Mouse (Mus musculus): Measurements from ENCODE around the gene Hist1h2bq. TPM values are rescaled to one million over a fixed set of nuclear protein-coding genes. Genes with fewer than 3 reads are reported as not detected.
A peak's percentile ranks its signal among the peaks of the same experiment; 100 is the strongest.
"Not testable (repeated sequence)": the region's sequence is repeated elsewhere in the genome, so short reads cannot be mapped to it uniquely, and the experiment has no call there.

The Hist1h2bq gene
- 10 to 100 TPM; 45.1 to 68.5 TPM for total RNA-seq (2021)
- long read RNA-seq, experiment 1 = 0 reads
- long read RNA-seq, experiment 2 = 0 reads

GRCm38 (mm10) chr13:21810073-21810472 is at the start of gene Hist1h2bq, which contains the start of gene Hist1h2ao:
Gene Hist1h2bq, minus strand, starts transcription at chr13:21810197.
Gene Hist1h2ao, plus strand, starts transcription at chr13:21810465.
- DNase-seq (ENCODE audit: low spot score in 2 of 2) = not testable (repeated sequence)

- DNase-seq (ENCODE audit: low spot score in 2 of 2) = peak; percentile 24 to 67
Observed at GRCm38 (mm10) chr13:21855698-21856162, 45.7 kb upstream of the Hist1h2bq start.

- DNase-seq (ENCODE audit: low spot score in 2 of 2) = peak; percentile 80 to 89
Observed at GRCm38 (mm10) chr13:21855146-21855545, 45.1 kb upstream of the Hist1h2bq start.

- no peak for DNase-seq (ENCODE audit: low spot score in 2 of 2)
Observed at GRCm38 (mm10) chr13:21852215-21852945, 42.4 kb upstream of the Hist1h2bq start.

- DNase-seq (ENCODE audit: low spot score in 2 of 2) = not testable (repeated sequence)
Observed at GRCm38 (mm10) chr13:21850696-21851095, 40.7 kb upstream of the Hist1h2bq start.

- no peak for DNase-seq (ENCODE audit: low spot score in 2 of 2)
Observed at GRCm38 (mm10) chr13:21847883-21848282, 37.9 kb upstream of the Hist1h2bq start.

GRCm38 (mm10) chr13:21846356-21846755 is 36.4 kb upstream of the Hist1h2bq start:
- DNase-seq (ENCODE audit: low spot score in 2 of 2) = not testable (repeated sequence)

- DNase-seq (ENCODE audit: low spot score in 2 of 2) = not testable (repeated sequence)
Observed at GRCm38 (mm10) chr13:21840508-21840907, 30.5 kb upstream of the Hist1h2bq start.

GRCm38 (mm10) chr13:21833461-21833860 is 23.5 kb upstream of the Hist1h2bq start, which contains the start of the genes Hist1h2ap and Hist1h2br:
Gene Hist1h2ap, minus strand, starts transcription at chr13:21833507.
Gene Hist1h2br, plus strand, starts transcription at chr13:21833743.
- DNase-seq (ENCODE audit: low spot score in 2 of 2) = not testable (repeated sequence)

- peak in 1 of 2 experiments; percentile 20 for DNase-seq (ENCODE audit: low spot score in 2 of 2)
Observed at GRCm38 (mm10) chr13:21831418-21832394, 21.7 kb upstream of the Hist1h2bq start, which contains the start of gene Hist1h4n. Gene Hist1h4n, minus strand, starts transcription at chr13:21832196.

GRCm38 (mm10) chr13:21830344-21830743 is 20.3 kb upstream of the Hist1h2bq start:
- DNase-seq (ENCODE audit: low spot score in 2 of 2) = no peak

- no peak for DNase-seq (ENCODE audit: low spot score in 2 of 2)
Observed at GRCm38 (mm10) chr13:21828511-21828910, 18.5 kb upstream of the Hist1h2bq start.

GRCm38 (mm10) chr13:21820082-21820890 is 10.3 kb upstream of the Hist1h2bq start:
- not testable (repeated sequence) for DNase-seq (ENCODE audit: low spot score in 2 of 2)

GRCm38 (mm10) chr13:21812092-21812491 is 2.1 kb upstream of the Hist1h2bq start:
- DNase-seq (ENCODE audit: low spot score in 2 of 2) = not testable (repeated sequence)

GRCm38 (mm10) chr13:21811539-21811938 is 1.5 kb upstream of the Hist1h2bq start, which contains the start of gene Hist1h4m:
Gene Hist1h4m, plus strand, starts transcription at chr13:21811746.
- peak in 1 of 2 experiments; percentile 42 for DNase-seq (ENCODE audit: low spot score in 2 of 2)

- not testable (repeated sequence) for DNase-seq (ENCODE audit: low spot score in 2 of 2)
Observed at GRCm38 (mm10) chr13:21811074-21811473, 1.1 kb upstream of the Hist1h2bq start.

GRCm38 (mm10) chr13:21803058-21803457 is 6.9 kb downstream of the Hist1h2bq start:
- DNase-seq (ENCODE audit: low spot score in 2 of 2) = not testable (repeated sequence)

GRCm38 (mm10) chr13:21797163-21797562 is 12.8 kb downstream of the Hist1h2bq start:
- not testable (repeated sequence) for DNase-seq (ENCODE audit: low spot score in 2 of 2)

- DNase-seq (ENCODE audit: low spot score in 2 of 2) = no peak
Observed at GRCm38 (mm10) chr13:21795584-21795983, 14.4 kb downstream of the Hist1h2bq start.

Measured in adrenal gland, adult 18-20 months (tissue).